8 mouse cellular contexts compared by ENCODE assay signal in the genomic region with DNA sequence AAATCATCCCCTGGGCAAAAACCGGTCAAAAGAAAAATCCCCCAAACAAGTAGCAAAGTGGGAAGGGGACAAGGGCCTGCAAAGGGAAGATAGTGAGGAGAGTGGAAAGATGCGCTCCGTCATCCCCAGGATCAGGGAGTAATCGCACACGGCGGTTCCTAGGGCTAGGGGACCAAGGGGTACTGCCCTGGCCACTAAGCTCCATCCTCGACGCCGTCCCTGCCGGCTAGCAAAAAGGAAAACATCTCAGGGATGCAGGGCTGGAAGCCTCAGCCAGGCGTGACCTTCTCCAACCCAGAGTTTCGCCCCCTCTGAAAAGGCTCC. TPM values are rescaled to one million over a fixed set of nuclear protein-coding genes. Genes with fewer than 3 reads are reported as not detected.
DNase-seq lines count a peak whose midpoint lies in the region; ATAC-seq lines count a peak whose summit lies in the region.

No protein-coding gene starts in this region.

- no peaks in the 10 kb centered on the region for H3K9me3 ChIP-seq in embryonic facial prominence, embryonic 12.5 days
- no peaks in the 10 kb centered on the region for H3K9me3 ChIP-seq in midbrain, embryonic 14.5 days (ENCODE audit: control insufficient read depth, low read length)

- peak; percentile 69 for DNase-seq in embryo, embryonic 10 days (ENCODE audit: low spot score)
- DNase-seq in embryo, embryonic 9.5 days (ENCODE audit: extremely low spot score), result no peak
- DNase-seq in 416B (ENCODE audit: low read depth), result peak; percentile 29
- peak; percentile 61 for DNase-seq in midbrain, embryonic 14.5 days
- DNase-seq in right cerebral cortex, adult 18-20 months, result no peak
- DNase-seq in layer of hippocampus, adult 9-11 months, result no peak

- peak overlapping the region; percentile 86 for H3K9ac ChIP-seq in embryonic facial prominence, embryonic 12.5 days
- H3K9ac ChIP-seq in midbrain, embryonic 14.5 days (replicated peaks; ENCODE audit: low read length), result peak overlapping the region; percentile 95

- peaks cover 13% of the 10 kb centered on the region for H3K4me1 ChIP-seq in embryonic facial prominence, embryonic 12.5 days
- H3K4me1 ChIP-seq in midbrain, embryonic 14.5 days (ENCODE audit: control insufficient read depth, insufficient read depth, low read length), result peaks cover 19% of the 10 kb centered on the region

- peak; percentile 35 for ATAC-seq in embryonic facial prominence, embryonic 12.5 days (ENCODE audit: insufficient number of reproducible peaks, insufficient read depth, low FRiP score, low TSS enrichment)
- ATAC-seq in inflammation-experienced regulatory T-cells, adult 6 months, result peak; percentile 26
- ATAC-seq in midbrain, embryonic 14.5 days (ENCODE audit: low FRiP score, low TSS enrichment), result peak; percentile 41

- H3K27me3 ChIP-seq in embryonic facial prominence, embryonic 12.5 days, result no peaks in the 10 kb centered on the region
- no peaks in the 10 kb centered on the region for H3K27me3 ChIP-seq in midbrain, embryonic 14.5 days (ENCODE audit: control insufficient read depth, insufficient read depth, low read length)

- peak overlapping the region; percentile 58 for H3K4me2 ChIP-seq in embryonic facial prominence, embryonic 12.5 days (replicated peaks)
- peak overlapping the region; percentile 94 for H3K4me2 ChIP-seq in midbrain, embryonic 14.5 days (ENCODE audit: low read length)

- WGBS in embryonic facial prominence, embryonic 12.5 days, result under 1% methylated on average over 12 of the region's 12 CpGs
- WGBS in midbrain, embryonic 14.5 days, result 0% methylated on average over 12 of the region's 12 CpGs

- H3K36me3 ChIP-seq in embryonic facial prominence, embryonic 12.5 days, result no peaks in the 10 kb centered on the region
- no peaks in the 10 kb centered on the region for H3K36me3 ChIP-seq in midbrain, embryonic 14.5 days (ENCODE audit: control insufficient read depth, insufficient read depth, low read length)

- H3K4me3 ChIP-seq in embryonic facial prominence, embryonic 12.5 days, result peak overlapping the region; percentile 63
- peak overlapping the region; percentile 99 for H3K4me3 ChIP-seq in midbrain, embryonic 14.5 days (replicated peaks; ENCODE audit: low read depth, low read length)

- peak overlapping the region; percentile 94 for H3K27ac ChIP-seq in embryonic facial prominence, embryonic 12.5 days
- peak overlapping the region; percentile 97 for H3K27ac ChIP-seq in midbrain, embryonic 14.5 days (replicated peaks; ENCODE audit: low read depth, low read length)

RNA-seq across cellular contexts. Expression of gene Braf, which starts 0.8 kb away (rescaled TPM):
- polyA plus RNA-seq in embryonic facial prominence, embryonic 12.5 days (2016; fragmentation: Nextera tagmentation; extraction: Ambion mirVana), result 18.6 and 18.9 TPM in 2 replicates
- polyA plus RNA-seq in inflammation-experienced regulatory T-cells, adult 6 months (2017; shearing (Covaris generic)), result 10 to 100 TPM; 11.2 to 18.8 (median 18.2) TPM
- 22.5 and 25.9 TPM in 2 replicates for polyA plus RNA-seq in midbrain, embryonic 14.5 days (2014; fragmentation: Nextera tagmentation; extraction: Ambion mirVana)

Comparison
In these comparisons a context has a peak if more than half of its experiments do, and no peak if none do; other contexts are left out.
1. DNase-seq: peak in embryo, embryonic 10 days (single experiment), 416B (single experiment) and midbrain, embryonic 14.5 days (single experiment); none in embryo, embryonic 9.5 days (single experiment), right cerebral cortex, adult 18-20 months (single experiment) and layer of hippocampus, adult 9-11 months (single experiment).
2. Peak in every context shown above with its lines, with median percentiles within 50 percentile points of each other: ATAC-seq.